Mouse (Mus musculus): Measurements from ENCODE around the gene Olfr1424. TPM values are rescaled to one million over a fixed set of nuclear protein-coding genes. Genes with fewer than 3 reads are reported as not detected.
A peak's percentile ranks its signal among the peaks of the same experiment; 100 is the strongest.

Gene Olfr1424
- polyA plus RNA-seq, 1 experiment, result not detected

DNA sequence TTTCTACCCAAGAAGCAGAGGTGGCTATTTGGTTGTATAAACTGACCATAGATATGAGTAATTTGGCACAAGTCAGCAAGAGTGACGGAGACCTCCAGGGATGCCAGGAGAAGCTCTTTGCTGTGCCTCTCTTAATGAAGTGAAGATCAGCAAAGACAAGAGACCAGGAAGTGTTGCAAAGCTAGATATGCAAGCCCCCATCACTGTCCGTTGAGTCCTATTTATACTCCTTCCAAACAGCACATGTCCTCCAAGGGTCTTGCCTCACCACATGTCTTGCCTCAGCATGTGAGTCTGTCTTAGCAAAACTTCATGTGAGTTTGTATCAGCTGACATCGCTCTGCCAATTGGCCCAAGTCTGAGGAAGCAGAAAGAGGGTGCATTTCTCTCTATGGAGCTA lies 37.1 kb downstream of the Olfr1424 start:
- no peak for DNase-seq
- Histone ChIP-seq H3K4me3 (replicated peaks; ENCODE audit: extremely low read depth, low read depth, low read length) (no peak overlapping the region), H3K4me1 (ENCODE audit: control insufficient read depth, insufficient read depth, low read length) (no peaks in the 10 kb centered on the region)
- TF ChIP-seq CTCF (IDR thresholded peaks at IDR 0.05; ENCODE audit: insufficient read depth, low read length) (no peak), POLR2A (IDR thresholded peaks at IDR 0.05; ENCODE audit: borderline replicate concordance, extremely low read depth, low read depth, low read length) (no peak)
- WGBS, result 71% methylated on average over 3 of the region's 3 CpGs

- Histone ChIP-seq H3K4me1 (ENCODE audit: control insufficient read depth, insufficient read depth, low read length) (no peaks in the 10 kb centered on the region), H3K4me3 (replicated peaks; ENCODE audit: extremely low read depth, low read depth, low read length) (no peak overlapping the region)
- TF ChIP-seq CTCF (IDR thresholded peaks at IDR 0.05; ENCODE audit: insufficient read depth, low read length) (no peak), POLR2A (IDR thresholded peaks at IDR 0.05; ENCODE audit: borderline replicate concordance, extremely low read depth, low read depth, low read length) (no peak)
- WGBS, result 58% methylated on average over 4 of the region's 4 CpGs
- DNase-seq, result no peak
These were observed 38.3 kb downstream of the Olfr1424 start for GRCm38 (mm10) chr19:12024149-12024548.

DNA sequence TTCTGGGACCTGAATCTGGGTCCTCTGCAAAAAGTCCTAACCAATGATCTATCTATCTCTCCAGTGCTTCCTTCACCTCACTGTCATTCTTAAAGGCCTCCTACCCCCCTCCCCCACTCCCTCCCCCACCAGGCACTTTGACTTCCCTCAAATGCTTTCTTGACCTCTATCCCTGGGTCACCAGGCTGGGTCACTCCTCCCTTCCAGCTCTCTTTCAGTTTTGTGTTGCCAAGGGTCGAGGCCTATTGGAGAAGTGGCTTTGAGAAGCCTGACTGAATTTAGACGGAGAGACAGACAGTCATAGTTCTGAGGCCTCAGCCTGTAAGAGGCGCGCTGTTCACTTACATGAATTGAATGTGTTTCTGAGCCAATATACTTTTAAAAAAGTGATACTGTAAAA lies 46.3 kb downstream of the Olfr1424 start:
- H3K4me3 ChIP-seq (replicated peaks; ENCODE audit: extremely low read depth, low read depth, low read length), result no peak overlapping the region
- DNase-seq, result no peak
- no peak for TF ChIP-seq CTCF (IDR thresholded peaks at IDR 0.05; ENCODE audit: insufficient read depth, low read length)
- TF ChIP-seq POLR2A (IDR thresholded peaks at IDR 0.05; ENCODE audit: borderline replicate concordance, extremely low read depth, low read depth, low read length), result no peak
- no peaks in the 10 kb centered on the region for H3K4me1 ChIP-seq (ENCODE audit: control insufficient read depth, insufficient read depth, low read length)
- 78% methylated on average over 4 of the region's 4 CpGs for WGBS

GRCm38 (mm10) chr19:12015708-12016107 lies 46.8 kb downstream of the Olfr1424 start:
- WGBS, result 76% methylated on average over 8 of the region's 8 CpGs
- DNase-seq, result no peak
- H3K4me1 ChIP-seq (ENCODE audit: control insufficient read depth, insufficient read depth, low read length), result no peaks in the 10 kb centered on the region
- TF ChIP-seq CTCF (IDR thresholded peaks at IDR 0.05; ENCODE audit: insufficient read depth, low read length) (peak; percentile 36), POLR2A (IDR thresholded peaks at IDR 0.05; ENCODE audit: borderline replicate concordance, extremely low read depth, low read depth, low read length) (no peak)
- H3K4me3 ChIP-seq (replicated peaks; ENCODE audit: extremely low read depth, low read depth, low read length), result no peak overlapping the region

DNA sequence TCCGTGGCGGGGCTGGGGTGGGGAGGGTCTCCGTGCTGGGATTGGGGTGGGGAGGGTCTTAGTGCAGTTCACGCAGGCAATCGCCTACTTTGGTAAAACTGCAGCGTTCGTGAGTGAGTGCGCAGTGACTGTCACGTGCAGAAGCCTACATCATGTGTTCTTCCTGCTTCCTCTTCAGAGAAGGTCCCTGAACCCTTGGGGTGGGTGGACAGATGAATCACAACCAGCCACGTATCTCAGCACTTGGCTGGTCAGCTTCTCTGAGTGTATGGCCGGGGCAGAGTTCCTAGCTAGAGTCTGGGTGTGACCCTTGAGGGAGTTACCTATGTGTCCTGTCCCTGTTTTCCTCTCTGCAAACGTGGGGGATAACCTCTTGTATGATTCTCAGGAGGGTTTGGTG lies 49.3 kb downstream of the Olfr1424 start:
- under 1% methylated on average over 12 of the region's 12 CpGs for WGBS
- TF ChIP-seq POLR2A (IDR thresholded peaks at IDR 0.05; ENCODE audit: borderline replicate concordance, extremely low read depth, low read depth, low read length) (peak; percentile 72; the same call in 1 of the 2 replicates), CTCF (IDR thresholded peaks at IDR 0.05; ENCODE audit: insufficient read depth, low read length) (no peak)
- DNase-seq, result peak; percentile 53
- peak overlapping the region; percentile 49 for H3K4me3 ChIP-seq (replicated peaks; ENCODE audit: extremely low read depth, low read depth, low read length)
- H3K4me1 ChIP-seq (ENCODE audit: control insufficient read depth, insufficient read depth, low read length), result no peaks in the 10 kb centered on the region

DNA sequence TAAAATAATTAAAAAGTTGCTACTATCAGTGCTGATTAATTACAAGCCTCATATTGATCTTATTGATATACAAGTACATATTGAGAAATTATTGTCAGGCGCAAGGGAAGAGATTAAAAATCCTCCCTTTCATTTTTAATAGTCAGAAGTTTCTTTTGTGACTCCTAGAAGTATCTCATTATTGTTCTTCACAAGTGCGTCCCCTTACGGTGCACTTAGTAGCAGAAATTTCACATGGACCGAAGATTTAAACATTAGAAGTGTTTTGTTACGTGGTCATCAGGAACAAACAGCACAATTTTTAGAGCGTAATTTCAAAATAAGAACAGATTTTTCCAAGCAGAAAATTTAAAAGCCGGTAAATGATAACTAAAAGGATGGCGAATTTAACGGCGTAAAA lies 49.9 kb downstream of the Olfr1424 start:
- no peak for DNase-seq
- WGBS, result under 1% methylated on average over 10 of the region's 10 CpGs
- Histone ChIP-seq H3K4me3 (replicated peaks; ENCODE audit: extremely low read depth, low read depth, low read length) (peak overlapping the region; percentile 89), H3K4me1 (ENCODE audit: control insufficient read depth, insufficient read depth, low read length) (no peaks in the 10 kb centered on the region)
- TF ChIP-seq CTCF (IDR thresholded peaks at IDR 0.05; ENCODE audit: insufficient read depth, low read length) (no peak), POLR2A (IDR thresholded peaks at IDR 0.05; ENCODE audit: borderline replicate concordance, extremely low read depth, low read depth, low read length) (no peak)

GRCm38 (mm10) chr19:12011560-12012556 lies 50.6 kb downstream of the Olfr1424 start:
- DNase-seq, result peak; percentile 85
- under 1% methylated on average over 49 of the region's 49 CpGs for WGBS
- Histone ChIP-seq H3K4me3 (replicated peaks; ENCODE audit: extremely low read depth, low read depth, low read length) (peak overlapping the region; percentile 89), H3K4me1 (ENCODE audit: control insufficient read depth, insufficient read depth, low read length) (no peaks in the 10 kb centered on the region; the same call in 1 of the 2 replicates)
- TF ChIP-seq POLR2A (IDR thresholded peaks at IDR 0.05; ENCODE audit: borderline replicate concordance, extremely low read depth, low read depth, low read length) (no peak; the same call in 1 of the 2 replicates), CTCF (IDR thresholded peaks at IDR 0.05; ENCODE audit: insufficient read depth, low read length) (peak; percentile 74)

DNA sequence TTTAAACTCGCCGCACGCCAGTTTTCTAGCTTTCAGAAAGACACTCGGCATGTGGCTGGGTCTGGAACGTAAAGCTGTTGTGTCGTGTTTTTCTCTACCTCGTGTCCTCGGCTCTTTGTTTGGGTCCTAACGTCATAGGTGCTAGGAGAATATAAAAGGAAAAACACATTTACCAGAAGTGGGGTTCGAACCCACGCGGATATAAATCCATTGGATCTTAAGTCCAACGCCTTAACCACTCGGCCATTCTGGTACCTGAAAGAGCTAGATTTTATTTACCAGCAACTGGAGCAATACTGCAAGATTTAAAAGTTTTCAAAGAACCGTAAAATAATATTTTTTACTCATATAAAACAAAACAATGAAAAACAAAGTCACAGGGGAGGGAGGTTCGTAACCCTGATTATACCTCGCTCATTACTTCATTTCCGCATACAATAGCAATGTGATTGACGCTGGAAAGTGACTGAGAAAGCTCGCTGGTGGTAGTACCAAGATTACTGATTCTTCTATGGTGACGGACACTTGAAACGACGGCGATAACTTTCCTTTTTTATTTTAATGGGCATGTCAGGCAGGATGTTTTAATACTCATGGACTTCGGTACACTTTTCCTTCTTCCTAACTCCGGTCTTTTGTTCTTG lies 51.4 kb downstream of the Olfr1424 start:
- Histone ChIP-seq H3K4me3 (replicated peaks; ENCODE audit: extremely low read depth, low read depth, low read length) (peak overlapping the region; percentile 89), H3K4me1 (ENCODE audit: control insufficient read depth, insufficient read depth, low read length) (peaks cover 5% of the 10 kb centered on the region)
- no peak for TF ChIP-seq POLR2A (IDR thresholded peaks at IDR 0.05; ENCODE audit: borderline replicate concordance, extremely low read depth, low read depth, low read length)
- TF ChIP-seq CTCF (IDR thresholded peaks at IDR 0.05; ENCODE audit: insufficient read depth, low read length), result no peak
- peak; percentile 61 for DNase-seq
- WGBS, result under 1% methylated on average over 26 of the region's 26 CpGs

DNA sequence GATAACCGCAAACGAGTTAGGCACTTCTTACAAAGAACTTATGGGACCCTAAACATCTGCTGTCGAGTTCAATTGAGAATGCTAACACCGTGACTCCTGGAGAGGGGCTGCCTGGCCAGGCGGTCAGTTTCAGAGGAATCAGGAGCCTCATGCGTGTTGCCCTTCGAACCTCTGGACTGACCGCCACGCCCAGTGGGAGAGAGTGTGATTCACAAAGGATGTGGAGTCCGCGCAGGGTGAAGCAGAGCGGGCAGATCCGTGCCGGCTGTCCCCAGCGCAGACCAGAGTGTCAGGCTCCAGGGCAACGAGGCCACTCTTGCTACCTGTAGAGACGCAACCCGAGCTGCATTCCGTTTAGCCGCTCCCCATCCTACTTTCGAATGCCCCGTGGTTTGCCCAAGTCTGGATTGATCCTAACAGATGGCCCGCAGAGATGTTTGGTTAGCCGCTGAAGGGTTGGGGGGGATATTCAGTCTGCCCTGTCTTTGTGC lies 52.2 kb downstream of the Olfr1424 start:
- TF ChIP-seq POLR2A (IDR thresholded peaks at IDR 0.05; ENCODE audit: borderline replicate concordance, extremely low read depth, low read depth, low read length), result peak; percentile 59; the same call in 1 of the 2 replicates
- no peak for TF ChIP-seq CTCF (IDR thresholded peaks at IDR 0.05; ENCODE audit: insufficient read depth, low read length)
- peak overlapping the region; percentile 73 for H3K4me3 ChIP-seq (replicated peaks; ENCODE audit: extremely low read depth, low read depth, low read length)
- peaks cover 5% of the 10 kb centered on the region for H3K4me1 ChIP-seq (ENCODE audit: control insufficient read depth, insufficient read depth, low read length)
- WGBS, result under 1% methylated on average over 24 of the region's 24 CpGs
- DNase-seq, result peak; percentile 55

Measured in lung, adult 2 months (tissue).